Mouse (Mus musculus): ENCODE results near the gene Wbp11. TPM values are rescaled to one million over a fixed set of nuclear protein-coding genes. Genes with fewer than 3 reads are reported as not detected.
"Not testable (repeated sequence)": the region's sequence is repeated elsewhere in the genome, so short reads cannot be mapped to it uniquely, and the experiment has no call there.

Wbp11 gene
- polyA plus RNA-seq, 1 experiment: 164 TPM

GRCm38 (mm10) chr6:136800710-136801109 is 27.3 kb downstream of the Wbp11 start:
- no peak for TF ChIP-seq EP300 (IDR thresholded peaks at IDR 0.05; ENCODE audit: insufficient read depth, low read depth, low read length)
- no peak for TF ChIP-seq POLR2A (IDR thresholded peaks at IDR 0.05; ENCODE audit: insufficient read depth, low read length)
- TF ChIP-seq CTCF (IDR thresholded peaks at IDR 0.05; ENCODE audit: low read depth, low read length): no peak
- Histone ChIP-seq H3K36me3 (ENCODE audit: control insufficient read depth, insufficient read depth, low read length, poor library complexity, severe bottlenecking) (no peaks in the 10 kb centered on the region), H3K4me3 (ENCODE audit: low read depth, low read length) (no peak overlapping the region), H3K4me1 (ENCODE audit: control insufficient read depth, insufficient read depth, low read length) (no peaks in the 10 kb centered on the region), H3K9ac (ENCODE audit: low read depth, poor library complexity, severe bottlenecking) (no peak overlapping the region), H3K27ac (ENCODE audit: insufficient read depth, low read length) (no peak overlapping the region), H3K9me3 (replicated peaks; ENCODE audit: control insufficient read depth, insufficient read depth, low read length, poor library complexity, severe bottlenecking) (peaks cover 3% of the 10 kb centered on the region; the same call in 1 of the 2 replicates), H3K27me3 (ENCODE audit: control insufficient read depth, insufficient read depth, low read length, poor library complexity, severe bottlenecking) (no peaks in the 10 kb centered on the region; the same call in 1 of the 2 replicates)

DNA sequence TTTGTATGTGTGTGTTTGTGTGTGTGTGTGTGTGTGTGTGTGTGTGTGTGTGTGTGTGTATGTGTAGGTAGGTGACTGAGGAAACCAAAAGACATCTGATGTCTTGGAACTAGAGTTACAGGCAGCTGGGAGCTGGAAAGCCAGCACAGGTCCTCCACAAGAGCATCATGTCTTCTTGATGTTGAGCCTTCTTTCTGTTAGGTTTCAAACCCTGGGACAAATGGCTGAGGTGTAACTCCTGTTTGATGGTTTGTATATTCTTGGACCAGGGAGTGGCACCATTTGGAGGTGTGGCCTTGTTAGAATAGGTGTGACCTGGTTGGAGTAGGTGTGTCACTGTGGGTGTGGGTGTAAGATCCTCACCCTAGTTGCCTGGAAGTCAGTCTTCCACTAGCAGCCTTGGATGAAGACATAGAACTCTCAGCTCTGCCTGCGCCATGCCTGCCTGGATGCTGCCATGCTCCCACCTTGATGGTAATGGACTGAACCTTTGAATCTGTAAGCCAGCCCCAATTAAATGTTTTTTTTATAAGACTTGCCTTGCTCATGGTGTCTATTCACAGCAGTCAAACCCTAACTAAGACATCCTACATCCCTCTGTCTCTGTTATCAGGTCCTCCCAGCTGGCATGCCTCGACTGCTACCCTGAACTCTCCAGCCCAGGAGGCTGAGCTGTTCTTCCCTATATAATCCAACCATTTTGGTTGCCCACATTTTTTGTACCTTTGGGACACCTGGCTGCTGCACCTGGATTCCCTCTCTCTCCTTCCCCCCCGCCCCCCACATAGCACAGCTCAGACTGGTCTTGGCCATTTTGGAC is 29.9 kb downstream of the Wbp11 start:
- H3K4me3 ChIP-seq (ENCODE audit: low read depth, low read length); H3K36me3 ChIP-seq (ENCODE audit: control insufficient read depth, insufficient read depth, low read length, poor library complexity, severe bottlenecking); H3K4me1 ChIP-seq (ENCODE audit: control insufficient read depth, insufficient read depth, low read length); H3K27me3 ChIP-seq (ENCODE audit: control insufficient read depth, insufficient read depth, low read length, poor library complexity, severe bottlenecking); H3K9ac ChIP-seq (ENCODE audit: low read depth, poor library complexity, severe bottlenecking); H3K9me3 ChIP-seq (replicated peaks; ENCODE audit: control insufficient read depth, insufficient read depth, low read length, poor library complexity, severe bottlenecking); H3K27ac ChIP-seq (ENCODE audit: insufficient read depth, low read length): not testable (repeated sequence)

GRCm38 (mm10) chr6:136795850-136796249 is 32.2 kb downstream of the Wbp11 start:
- Histone ChIP-seq H3K4me3 (ENCODE audit: low read depth, low read length) (no peak overlapping the region), H3K9ac (ENCODE audit: low read depth, poor library complexity, severe bottlenecking) (no peak overlapping the region), H3K27me3 (ENCODE audit: control insufficient read depth, insufficient read depth, low read length, poor library complexity, severe bottlenecking) (no peaks in the 10 kb centered on the region; the same call in 1 of the 2 replicates), H3K27ac (ENCODE audit: insufficient read depth, low read length) (no peak overlapping the region), H3K36me3 (ENCODE audit: control insufficient read depth, insufficient read depth, low read length, poor library complexity, severe bottlenecking) (no peaks in the 10 kb centered on the region), H3K4me1 (ENCODE audit: control insufficient read depth, insufficient read depth, low read length) (peaks cover 3% of the 10 kb centered on the region), H3K9me3 (replicated peaks; ENCODE audit: control insufficient read depth, insufficient read depth, low read length, poor library complexity, severe bottlenecking) (no peaks in the 10 kb centered on the region)
- TF ChIP-seq POLR2A (IDR thresholded peaks at IDR 0.05; ENCODE audit: insufficient read depth, low read length) (no peak), EP300 (IDR thresholded peaks at IDR 0.05; ENCODE audit: insufficient read depth, low read depth, low read length) (no peak), CTCF (IDR thresholded peaks at IDR 0.05; ENCODE audit: low read depth, low read length) (no peak)

DNA sequence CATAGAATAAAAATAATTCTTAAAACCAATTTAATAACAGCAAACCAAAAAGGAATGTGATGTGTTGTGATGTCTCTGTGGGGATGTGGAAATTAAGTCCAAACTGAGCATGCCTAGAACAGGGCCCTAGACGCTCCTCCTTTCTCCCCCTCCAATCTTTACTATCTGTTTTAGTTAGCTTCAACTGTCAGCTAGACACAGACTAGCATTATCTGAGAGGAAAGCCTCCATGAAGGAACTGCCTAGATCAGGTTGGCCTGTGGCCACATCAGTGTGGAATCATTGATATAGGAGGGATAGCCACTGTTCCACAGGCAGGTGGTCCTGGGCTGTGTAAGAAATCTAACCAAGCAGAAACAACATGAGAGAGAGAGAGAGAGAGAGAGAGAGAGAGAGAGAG is 32.9 kb downstream of the Wbp11 start:
- no peak overlapping the region for H3K4me3 ChIP-seq (ENCODE audit: low read depth, low read length)
- no peaks in the 10 kb centered on the region; the same call in 1 of the 2 replicates for H3K27me3 ChIP-seq (ENCODE audit: control insufficient read depth, insufficient read depth, low read length, poor library complexity, severe bottlenecking)
- H3K36me3 ChIP-seq (ENCODE audit: control insufficient read depth, insufficient read depth, low read length, poor library complexity, severe bottlenecking): no peaks in the 10 kb centered on the region
- H3K27ac ChIP-seq (ENCODE audit: insufficient read depth, low read length): no peak overlapping the region
- TF ChIP-seq CTCF (IDR thresholded peaks at IDR 0.05; ENCODE audit: low read depth, low read length): no peak
- TF ChIP-seq POLR2A (IDR thresholded peaks at IDR 0.05; ENCODE audit: insufficient read depth, low read length): no peak
- TF ChIP-seq EP300 (IDR thresholded peaks at IDR 0.05; ENCODE audit: insufficient read depth, low read depth, low read length): no peak
- H3K9me3 ChIP-seq (replicated peaks; ENCODE audit: control insufficient read depth, insufficient read depth, low read length, poor library complexity, severe bottlenecking): no peaks in the 10 kb centered on the region
- H3K4me1 ChIP-seq (ENCODE audit: control insufficient read depth, insufficient read depth, low read length): peaks cover 3% of the 10 kb centered on the region
- H3K9ac ChIP-seq (ENCODE audit: low read depth, poor library complexity, severe bottlenecking): no peak overlapping the region

DNA sequence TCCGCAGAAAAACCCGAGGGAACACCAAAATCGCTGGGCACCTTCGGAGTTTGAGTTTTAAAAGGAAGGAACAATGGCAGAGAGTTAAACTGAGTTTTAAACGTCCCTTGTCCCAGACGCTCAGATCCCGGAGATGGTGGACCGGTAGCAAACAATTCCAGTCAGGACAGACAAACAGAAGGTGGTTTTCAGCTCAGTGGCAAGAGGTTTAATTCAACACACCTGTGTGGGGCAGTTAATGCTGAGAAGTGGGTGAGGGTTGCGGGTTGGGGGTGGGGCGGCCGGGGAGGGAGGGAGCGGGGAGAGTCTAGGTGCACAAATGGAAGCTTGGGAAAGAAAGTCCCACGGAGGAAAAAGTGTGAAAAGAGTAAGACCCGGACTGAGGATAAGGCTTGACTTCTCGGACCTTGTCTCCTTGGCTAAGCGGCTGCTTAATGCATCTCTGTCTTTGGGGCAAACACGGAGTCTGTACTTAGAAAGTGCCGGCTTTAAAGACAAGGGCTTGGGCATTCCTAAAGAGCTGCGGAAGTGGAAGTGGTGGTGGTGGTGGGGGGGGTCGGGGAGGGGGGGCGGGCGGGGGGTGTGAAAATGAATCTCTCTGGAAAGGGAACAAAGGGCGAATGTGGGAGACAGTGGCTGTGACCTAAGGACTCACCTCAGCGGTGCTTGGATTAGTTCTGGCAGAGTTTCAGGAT is 34.1 kb downstream of the Wbp11 start:
- no peaks in the 10 kb centered on the region; the same call in 1 of the 2 replicates for H3K27me3 ChIP-seq (ENCODE audit: control insufficient read depth, insufficient read depth, low read length, poor library complexity, severe bottlenecking)
- peak overlapping the region; percentile 68 for H3K4me3 ChIP-seq (ENCODE audit: low read depth, low read length)
- H3K36me3 ChIP-seq (ENCODE audit: control insufficient read depth, insufficient read depth, low read length, poor library complexity, severe bottlenecking): no peaks in the 10 kb centered on the region
- TF ChIP-seq POLR2A (IDR thresholded peaks at IDR 0.05; ENCODE audit: insufficient read depth, low read length) (no peak), EP300 (IDR thresholded peaks at IDR 0.05; ENCODE audit: insufficient read depth, low read depth, low read length) (no peak), CTCF (IDR thresholded peaks at IDR 0.05; ENCODE audit: low read depth, low read length) (no peak)
- H3K4me1 ChIP-seq (ENCODE audit: control insufficient read depth, insufficient read depth, low read length): peaks cover 3% of the 10 kb centered on the region
- H3K27ac ChIP-seq (ENCODE audit: insufficient read depth, low read length): no peak overlapping the region
- H3K9me3 ChIP-seq (replicated peaks; ENCODE audit: control insufficient read depth, insufficient read depth, low read length, poor library complexity, severe bottlenecking): no peaks in the 10 kb centered on the region
- peak overlapping the region; percentile 69 for H3K9ac ChIP-seq (ENCODE audit: low read depth, poor library complexity, severe bottlenecking)
